Mouse (Mus musculus): Measurements from ENCODE around the gene Arhgef11. TPM values are rescaled to one million over a fixed set of nuclear protein-coding genes. Genes with fewer than 3 reads are reported as not detected.

Gene Arhgef11
- 10 to 100 TPM; 27.5 to 29.9 TPM for total RNA-seq (2023)

DNA sequence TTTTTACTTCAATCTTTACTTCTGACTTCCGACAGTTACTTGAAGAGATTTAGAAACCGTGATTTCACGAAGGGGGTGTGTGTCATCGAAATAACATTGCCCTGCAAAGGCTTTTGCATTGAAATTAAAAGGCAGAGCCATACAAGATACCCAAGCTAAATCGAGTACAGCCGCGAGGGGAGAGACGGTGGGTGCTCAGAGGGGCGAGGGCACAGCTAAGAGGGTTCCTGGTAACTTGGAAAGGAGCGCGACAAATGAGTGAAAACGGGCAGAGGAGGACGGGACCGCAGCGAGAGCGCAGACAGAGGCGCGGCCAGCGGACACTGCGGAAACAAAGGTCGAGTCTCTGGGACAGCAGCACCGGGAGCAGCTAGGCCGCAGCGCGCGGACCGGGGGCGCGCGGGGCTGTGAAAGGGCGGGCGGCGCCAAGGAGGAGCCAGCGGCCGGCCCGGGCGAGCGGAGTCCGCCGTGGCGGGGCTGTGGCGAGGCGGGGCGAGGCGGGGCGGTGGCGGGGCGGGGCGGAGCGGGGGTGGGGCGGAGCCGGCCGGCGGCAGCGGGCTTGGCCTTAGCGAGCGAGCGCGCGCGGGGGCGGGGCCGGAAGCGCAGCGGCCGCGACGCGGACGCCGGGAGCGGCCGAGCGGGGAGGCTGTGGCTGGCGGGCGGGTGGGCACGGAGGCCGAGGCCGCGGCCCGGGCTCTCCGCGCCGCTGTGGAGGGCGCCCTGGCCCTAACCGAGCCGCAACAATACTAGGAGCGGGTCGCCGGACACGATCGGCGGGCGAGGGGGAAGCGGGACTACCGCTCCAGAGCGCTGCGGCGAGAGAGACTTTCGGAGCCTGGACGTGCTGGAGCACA, at the start of gene Arhgef11:
Arhgef11 (plus strand) TSS at position 603 of the 854 bp plus-strand sequence.

DNA sequence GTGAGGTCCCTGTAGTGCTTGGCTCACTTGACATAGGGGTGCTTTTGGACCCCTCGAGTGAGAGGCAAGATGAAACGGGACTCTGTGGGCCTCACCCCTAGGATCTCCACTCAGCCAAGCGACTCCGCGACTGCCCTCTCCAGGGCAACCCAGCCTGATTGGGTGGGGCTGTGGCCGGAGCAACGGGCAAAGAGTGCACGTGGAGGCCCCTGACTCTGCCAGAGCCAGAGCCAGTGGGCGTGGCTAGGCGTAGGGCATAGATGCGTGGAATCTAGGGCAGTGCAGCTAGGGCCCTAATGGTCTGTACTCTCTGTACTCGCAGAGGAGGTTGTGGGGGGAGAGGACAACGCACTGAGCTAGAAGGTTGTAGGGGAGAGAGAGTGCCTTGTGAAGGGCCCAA, 131.1 kb downstream of the Arhgef11 start, which contains the start of gene Lrrc71:
Lrrc71 (minus strand) TSS at position 195 of the 400 bp plus-strand sequence.

Other genes starting within 250 kb of the Arhgef11 start
- gene Fcrl1, start 241.2 kb upstream of the Arhgef11 start, total RNA-seq (2023), result 1 to 10 TPM; 1.7 to 4.8 TPM
- gene Fcrl5, start 181.8 kb upstream of the Arhgef11 start, total RNA-seq (2023), result not detected
- 10 to 100 TPM; 89.1 to 89.4 TPM for gene Etv3, start 92.2 kb upstream of the Arhgef11 start, total RNA-seq (2023)
- gene Lrrc71, start 131.1 kb downstream of the Arhgef11 start, total RNA-seq (2023), result 1 to 10 TPM in 1 of 2 experiments, under 1 TPM in 1; 0.61 to 5.9 TPM
- gene Ntrk1, start 177.6 kb downstream of the Arhgef11 start, total RNA-seq (2023), result not detected
- under 1 TPM in 1 of 2 experiments, not detected in 1; 0.15 TPM for gene Insrr, start 179.4 kb downstream of the Arhgef11 start, total RNA-seq (2023)
- gene Pear1, start 206.7 kb downstream of the Arhgef11 start, total RNA-seq (2023), result 10 to 100 TPM; 35.6 to 35.9 TPM
- gene Sh2d2a, start 229.2 kb downstream of the Arhgef11 start, total RNA-seq (2023), result 100 to 1,000 TPM; 194 to 202 TPM

Data from T-cell, adult 66 days (primary cell).